Mouse (Mus musculus): Measurements from ENCODE around the gene Lrrn4. TPM values are rescaled to one million over a fixed set of nuclear protein-coding genes. Genes with fewer than 3 reads are reported as not detected.

Gene Lrrn4
- total RNA-seq, 4 experiments from 2014 or later: 3.5 to 9.4 (median 5.5) TPM

DNA sequence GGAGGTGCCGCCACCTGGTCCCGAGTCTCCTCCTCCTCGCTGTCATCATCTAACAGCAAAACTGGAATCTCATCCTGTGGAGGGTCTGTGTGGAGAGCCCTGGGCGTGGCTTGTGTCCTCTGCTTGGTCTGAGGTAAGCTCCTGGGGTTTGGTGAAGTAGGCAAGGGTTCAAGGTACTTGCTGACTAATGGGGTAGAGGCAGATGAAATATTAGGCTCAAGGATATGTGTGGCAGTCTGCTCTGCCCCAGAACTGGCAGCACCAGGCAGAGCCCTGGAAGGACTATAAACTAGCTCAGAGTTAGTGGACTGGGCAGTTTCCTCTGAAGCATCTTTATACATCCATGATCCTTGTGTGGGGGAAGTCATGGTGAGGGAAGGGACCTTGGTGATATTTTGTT lies 10.4 kb downstream of the Lrrn4 start:
- no peak for DNase-seq (ENCODE audit: low spot score)

DNA sequence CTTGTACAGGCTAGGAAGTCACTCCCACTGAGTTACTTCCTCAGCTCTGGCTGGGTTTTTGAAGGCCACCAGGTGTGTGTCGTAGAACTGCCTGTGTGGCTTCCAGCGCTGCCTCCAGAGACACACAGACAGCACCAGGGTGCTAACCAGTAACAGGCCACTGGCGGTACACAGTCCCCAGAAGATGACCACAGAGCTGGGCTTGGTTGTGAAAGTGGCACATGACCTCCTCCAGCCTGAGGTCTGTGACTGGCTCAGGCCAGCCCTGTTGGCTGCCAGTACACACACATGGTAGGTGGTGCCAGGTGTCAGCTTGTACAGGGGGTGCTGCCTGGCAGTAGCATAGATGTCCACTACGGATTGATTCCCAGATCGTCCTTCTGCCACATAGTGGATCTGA lies 11.0 kb downstream of the Lrrn4 start:
- no peak for DNase-seq (ENCODE audit: low spot score)

DNA sequence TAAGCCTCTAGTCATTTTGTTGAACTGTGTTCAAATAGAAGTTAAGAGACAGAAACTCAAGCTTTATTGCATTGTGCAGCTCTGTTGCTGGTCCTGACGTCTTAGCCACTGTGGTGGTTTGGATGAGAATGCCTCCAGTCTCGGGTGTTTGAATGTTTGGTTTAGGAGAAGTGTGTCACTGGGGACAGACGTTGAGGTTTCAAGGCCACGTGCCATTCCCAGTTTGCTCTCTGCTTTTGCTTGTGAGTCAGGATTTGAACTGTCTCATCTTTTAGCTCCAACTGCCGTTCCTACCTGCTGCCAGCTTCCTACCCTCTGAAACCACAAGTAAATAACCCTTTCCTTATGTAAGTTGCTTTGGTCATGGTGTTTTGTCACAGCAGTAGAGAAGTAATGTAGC lies 13.2 kb downstream of the Lrrn4 start:
- no peak for DNase-seq (ENCODE audit: low spot score)

DNA sequence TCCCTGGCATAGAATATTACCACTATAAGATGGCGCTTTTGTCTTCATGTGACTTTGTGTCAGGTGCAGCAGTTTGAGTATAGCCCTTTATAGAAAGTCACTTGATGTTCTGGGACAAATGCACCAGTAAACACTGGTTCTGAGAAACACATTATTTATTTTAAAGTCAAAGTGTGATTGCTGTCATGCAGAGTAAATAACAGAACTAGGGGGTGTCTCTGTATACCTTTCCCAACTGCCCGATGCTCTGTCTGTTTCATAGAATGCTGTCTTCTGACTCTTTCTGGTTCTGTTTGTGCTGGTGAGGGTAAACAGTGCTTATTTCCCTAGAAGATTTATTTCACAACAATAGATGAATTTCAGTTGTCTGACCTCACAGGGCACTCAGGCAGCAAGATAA lies 17.4 kb downstream of the Lrrn4 start:
- no peak for DNase-seq (ENCODE audit: low spot score)

DNA sequence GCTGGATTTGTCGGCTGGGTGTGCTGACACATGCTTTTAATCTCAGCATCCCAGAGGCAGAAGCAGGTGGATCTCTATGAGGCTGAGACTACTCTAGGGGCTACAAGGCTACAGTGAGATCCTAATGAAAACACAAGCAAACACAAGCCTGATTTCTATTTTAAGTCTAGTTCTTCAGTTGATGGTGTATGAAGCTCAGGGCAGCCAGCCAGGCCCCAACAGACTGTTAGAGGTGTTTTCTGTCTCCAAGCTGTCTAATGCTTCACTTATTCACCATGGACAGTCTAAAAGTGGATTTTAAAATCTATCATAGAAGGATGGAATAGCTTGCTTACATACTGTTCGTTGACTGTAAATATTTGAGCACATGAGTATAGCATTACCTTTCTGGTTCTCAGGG lies 19.2 kb downstream of the Lrrn4 start:
- DNase-seq (ENCODE audit: low spot score): no peak

DNA sequence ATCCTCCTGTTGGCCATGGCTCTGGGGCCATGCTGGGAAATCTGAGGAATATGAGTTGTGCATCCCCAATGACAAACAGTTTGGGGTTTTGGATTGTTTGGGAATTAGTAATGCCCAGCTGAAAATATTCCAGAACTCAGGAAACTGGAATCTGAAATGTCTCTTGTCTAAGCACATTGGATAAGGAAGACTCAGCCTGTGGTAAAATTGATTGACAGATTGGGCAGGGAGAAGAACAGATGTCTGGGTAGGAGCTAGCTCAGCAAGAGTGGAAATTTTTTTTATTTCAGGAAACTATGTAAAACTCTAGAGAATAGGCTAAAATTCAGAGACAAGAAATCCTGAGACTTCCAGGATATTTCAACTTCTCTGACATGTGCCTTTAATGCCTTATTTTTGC lies 20.3 kb downstream of the Lrrn4 start:
- no peak for DNase-seq (ENCODE audit: low spot score)

DNA sequence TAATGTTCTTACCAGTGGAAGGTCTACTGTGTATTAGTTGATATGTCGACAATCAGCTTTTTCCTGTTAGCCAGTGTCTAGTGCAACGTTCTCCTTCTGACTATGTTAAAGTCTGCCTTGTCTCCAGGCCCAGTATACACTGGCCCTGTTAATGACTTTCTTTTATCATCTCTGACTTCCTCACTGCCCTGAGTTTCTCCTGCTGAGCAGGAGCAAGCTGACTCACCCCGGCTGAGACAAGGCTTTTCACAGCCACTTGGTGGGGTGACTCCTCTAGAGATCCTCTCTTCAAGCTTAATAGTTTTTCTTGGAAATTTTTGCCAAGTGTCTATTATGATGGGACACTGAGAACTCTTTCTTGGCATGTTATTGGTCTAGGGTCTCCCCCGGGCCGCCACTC lies 24.4 kb downstream of the Lrrn4 start:
- no peak for DNase-seq (ENCODE audit: low spot score)

DNA sequence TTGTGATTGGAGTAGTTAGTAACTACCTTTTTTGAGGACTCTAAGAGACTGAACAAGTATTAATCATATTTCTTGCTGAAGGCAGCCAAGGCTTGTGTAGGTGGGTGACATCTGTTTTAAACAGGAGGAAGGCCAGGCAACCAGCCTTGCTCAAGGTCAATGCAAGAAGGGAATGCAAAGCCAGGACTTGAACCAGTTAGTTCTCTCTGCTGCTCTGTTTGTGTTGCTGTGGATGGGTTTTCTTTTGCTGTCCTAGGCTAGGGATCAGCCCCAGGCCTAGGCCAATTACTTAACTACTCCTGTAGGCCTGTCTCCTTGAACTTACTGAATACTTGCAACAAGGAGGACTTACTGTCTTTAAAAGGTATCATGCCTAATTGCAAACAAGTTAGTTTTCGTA lies 27.6 kb downstream of the Lrrn4 start:
- no peak for DNase-seq (ENCODE audit: low spot score)

DNA sequence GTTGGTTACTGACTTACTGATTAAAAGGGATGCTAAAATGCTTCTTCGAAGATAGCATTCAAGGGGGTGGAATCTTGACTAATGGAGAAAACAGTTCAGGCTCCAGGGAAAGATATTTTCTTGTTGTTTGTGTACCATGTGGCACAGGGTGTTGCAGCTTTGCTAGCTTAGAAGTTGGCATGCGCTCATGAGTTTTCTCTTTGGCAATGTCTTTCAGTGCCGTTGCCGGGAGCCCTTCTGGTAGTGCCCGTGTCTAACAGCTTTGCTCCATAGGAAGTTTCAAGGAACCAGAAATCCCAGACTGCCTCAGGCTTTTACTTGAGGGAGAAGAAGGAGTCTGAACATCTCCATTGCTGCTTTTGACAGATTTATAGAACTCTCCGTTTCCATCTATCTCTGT lies 31.6 kb downstream of the Lrrn4 start:
- no peak for DNase-seq (ENCODE audit: low spot score)

DNA sequence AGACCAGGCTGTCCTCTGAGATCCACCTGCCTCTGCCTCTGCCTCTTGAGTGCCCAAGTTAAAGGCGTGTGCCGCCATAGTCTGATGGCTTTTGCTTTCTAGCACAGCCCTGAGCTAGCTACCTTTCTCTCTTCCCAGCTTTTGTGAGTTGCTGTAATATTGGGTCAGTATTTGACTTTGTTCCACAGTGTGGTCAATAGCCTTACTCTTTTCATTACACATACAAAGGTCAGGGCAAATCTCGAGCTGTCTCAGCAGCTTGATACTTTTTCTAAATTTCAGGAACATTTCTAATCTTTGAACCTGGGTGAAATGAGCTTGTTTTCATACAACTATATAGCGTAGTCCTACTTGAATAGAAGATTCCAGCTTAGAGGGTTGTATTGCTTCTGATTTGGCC lies 32.3 kb downstream of the Lrrn4 start:
- DNase-seq (ENCODE audit: low spot score): no peak

DNA sequence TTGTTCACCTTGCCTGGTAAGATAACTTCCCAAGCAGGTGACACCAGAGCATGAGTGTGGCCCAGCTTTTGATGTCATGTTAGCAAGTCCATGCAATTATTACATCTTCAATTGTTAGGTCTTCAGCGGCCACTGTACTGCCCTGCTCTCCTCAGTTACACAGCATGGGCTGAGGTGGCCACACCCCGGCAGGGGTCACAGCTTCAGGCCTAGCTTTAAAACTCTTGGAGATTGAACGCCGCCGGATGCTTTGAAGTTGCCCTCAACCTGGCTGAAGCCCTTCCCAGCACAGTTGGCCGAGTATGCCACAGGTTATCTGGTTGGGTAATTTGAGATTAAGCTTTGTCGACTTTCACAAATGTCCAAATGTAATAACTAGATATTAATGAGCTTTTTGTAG lies 33.1 kb downstream of the Lrrn4 start:
- DNase-seq (ENCODE audit: low spot score): no peak

DNA sequence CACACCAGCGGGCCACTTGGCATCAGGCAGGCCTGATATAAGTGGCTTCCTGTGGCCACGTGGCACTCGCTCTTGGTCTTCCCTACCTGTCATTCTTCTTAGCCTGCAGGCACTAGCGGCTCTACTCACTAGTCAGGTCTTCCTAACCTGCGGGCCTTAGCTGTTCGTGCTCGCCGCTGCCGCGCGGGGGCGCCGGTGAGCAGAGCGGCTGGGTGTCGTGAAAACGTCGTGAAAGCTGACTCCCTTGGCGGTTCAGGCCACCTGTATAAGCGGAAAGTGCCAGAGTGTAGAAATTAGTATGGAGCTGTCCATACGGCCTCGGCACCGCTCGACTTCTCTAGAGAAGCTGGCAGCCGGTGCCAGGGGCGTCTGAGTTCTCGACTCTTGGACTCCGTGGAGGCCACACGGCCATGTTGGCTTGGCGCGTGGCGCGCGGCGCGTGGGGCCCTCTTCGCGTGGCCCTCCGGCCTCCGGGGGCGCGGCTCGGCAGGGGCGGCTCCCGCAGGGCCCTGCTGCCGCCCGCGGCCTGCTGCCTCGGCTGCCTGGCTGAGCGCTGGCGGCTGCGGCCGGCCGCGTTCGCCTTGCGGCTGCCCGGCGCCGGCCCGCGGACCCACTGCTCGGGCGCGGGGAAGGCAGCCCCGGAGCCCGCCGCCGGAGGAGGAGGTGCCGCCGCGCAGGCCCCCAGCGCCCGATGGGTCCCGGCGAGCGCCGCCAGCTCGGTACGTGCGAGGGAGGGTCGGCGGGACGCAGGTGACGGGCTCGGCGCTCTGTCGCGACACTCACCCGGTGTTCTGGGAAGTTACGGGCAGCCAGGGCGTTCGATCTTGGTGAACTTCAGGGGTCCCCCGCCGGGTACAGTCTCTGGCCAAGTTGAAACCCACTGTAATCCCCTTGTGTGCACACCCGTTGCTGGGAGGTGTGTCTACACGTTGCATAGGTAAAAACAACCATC lies 34.0 kb downstream of the Lrrn4 start, which contains the start of gene Crls1:
Gene Crls1, plus strand, starts transcription at position 260 of the 952 bp plus-strand sequence.
- peak; percentile 96 for DNase-seq (ENCODE audit: low spot score)

DNA sequence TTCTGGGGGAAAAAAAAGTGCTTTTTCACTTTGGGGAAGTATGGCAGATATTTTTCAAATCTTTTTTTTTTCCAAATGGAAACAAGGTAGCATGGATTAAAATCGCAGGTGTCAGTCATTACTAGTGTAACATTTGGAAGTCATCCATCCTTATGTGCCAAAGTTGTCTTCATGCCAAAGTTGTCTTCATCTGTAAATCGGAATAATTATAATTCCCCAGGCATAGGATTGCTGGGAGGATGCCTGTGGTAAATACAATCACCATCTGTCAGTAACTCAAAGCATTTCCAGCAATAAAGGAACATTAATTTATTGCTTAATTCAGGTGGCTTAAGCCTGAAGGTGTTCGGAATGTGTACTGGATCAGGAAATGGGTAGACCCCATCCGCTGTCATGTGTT lies 39.6 kb downstream of the Lrrn4 start:
- no peak for DNase-seq (ENCODE audit: low spot score)

Other genes starting within 250 kb of the Lrrn4 start
- 10 to 100 TPM; 30.4 to 74.1 (median 46.7) TPM for gene Shld1, start 194.0 kb downstream of the Lrrn4 start, total RNA-seq (2022)
- gene Chgb, start 99.6 kb downstream of the Lrrn4 start, total RNA-seq (2022): 1 to 10 TPM in 2 of 4 experiments, under 1 TPM in 2; 0.49 to 1.1 (median 0.78) TPM
- gene Trmt6, start 64.8 kb downstream of the Lrrn4 start, total RNA-seq (2022): 1 to 10 TPM; 5.2 to 6.9 (median 6.4) TPM
- gene Mcm8, start 64.8 kb downstream of the Lrrn4 start, total RNA-seq (2022): 1 to 10 TPM; 2.5 to 3.1 (median 2.6) TPM
- 10 to 100 TPM; 18.9 to 23.1 (median 20.9) TPM for gene Crls1, start 34.2 kb downstream of the Lrrn4 start, total RNA-seq (2022)
- not detected for gene Fermt1, start 65.0 kb upstream of the Lrrn4 start, total RNA-seq (2022)